Mouse (Mus musculus) CH12.LX (cell line): ENCODE measurements at regions not wholly inside any gene's neighbourhood (a gene's known extent, or its start where the extent isn't known, plus 50 kb on each side); places are given as distances from the start of the nearest gene placed in this dataset.

ENCODE experiments used
- DNase-seq: peaks from one replicate; pipeline ENCODE4 v3.0.0-alpha.2; 2013; ENCODE audit errors: extremely low read depth
- H3K27ac ChIP-seq: 2 replicates; pipeline ENCODE4 v1.5.1; 2012; ENCODE audit warnings: low read depth, mild to moderate bottlenecking, control low read depth, moderate library complexity; ENCODE audit not compliant: insufficient read depth
- H3K27me3 ChIP-seq: replicated peaks from 2 replicates; pipeline ENCODE3; 2012; ENCODE audit warnings: inconsistent platforms
- H3K36me3 ChIP-seq, 2 experiments: replicated peaks in 1 of 2; 2 replicates each; pipeline versions ENCODE3 to v1.6.1; 2012; ENCODE audit warnings: inconsistent platforms in 1 of 2, low read length in 1 of 2, mild to moderate bottlenecking in 1 of 2, mixed read lengths in 1 of 2, moderate library complexity in 1 of 2; ENCODE audit not compliant: control insufficient read depth in 1 of 2, insufficient read depth in 1 of 2
- H3K4me1 ChIP-seq, 2 experiments: 2 replicates each; pipeline ENCODE4 v1.6.1; 2012; ENCODE audit warnings: inconsistent platforms in 1 of 2, moderate library complexity in 1 of 2; ENCODE audit not compliant: insufficient read depth in 2 of 2, control insufficient read depth in 1 of 2
- H3K4me2 ChIP-seq: 2 replicates; pipeline ENCODE4 v1.6.1; 2012; ENCODE audit warnings: low read depth, mild to moderate bottlenecking, control low read depth; ENCODE audit not compliant: poor library complexity, insufficient read depth, severe bottlenecking
- H3K4me3 ChIP-seq, 3 experiments: fragments of 150-350 bp in 1 of 3; sonication (generic) in 1 of 3; replicated peaks in 1 of 3; 2 replicates each; pipeline versions ENCODE3 to v1.5.1; 2011 to 2012; ENCODE audit warnings: low read depth in 2 of 3, low read length in 2 of 3, mild to moderate bottlenecking in 2 of 3, moderate library complexity in 2 of 3, control low read depth in 1 of 3, improper control_type of control experiment in 1 of 3, inconsistent platforms in 1 of 3, mixed read lengths in 1 of 3; ENCODE audit not compliant: poor library complexity in 1 of 3
- H3K79me2 ChIP-seq: replicated peaks from 2 replicates; pipeline ENCODE4 v1.6.1; 2012; ENCODE audit warnings: mild to moderate bottlenecking, moderate library complexity; ENCODE audit not compliant: control insufficient read depth, poor library complexity, insufficient read depth, severe bottlenecking; ENCODE audit errors: extremely low read depth
- H3K9ac ChIP-seq: 2 replicates; pipeline ENCODE4 v1.6.1; 2012; ENCODE audit warnings: low read depth, mild to moderate bottlenecking, control low read depth, moderate library complexity; ENCODE audit not compliant: insufficient read depth
- H3K9me3 ChIP-seq: replicated peaks from 2 replicates; pipeline ENCODE3; 2012; ENCODE audit warnings: low read length, inconsistent platforms, mixed read lengths
- CHD2 ChIP-seq: IDR thresholded peaks from 2 replicates; pipeline ENCODE4 v1.6.1; 2011; ENCODE audit warnings: low read length, improper control_type of control experiment
- CTCF ChIP-seq, 2 experiments: IDR thresholded peaks in 1 of 2; conservative IDR thresholded peaks in 1 of 2; 2 replicates each; pipeline ENCODE4 v1.5.1; 2011 to 2012; ENCODE audit warnings: low read depth in 2 of 2, low read length in 2 of 2, improper control_type of control experiment in 1 of 2, inconsistent platforms in 1 of 2, mild to moderate bottlenecking in 1 of 2, moderate library complexity in 1 of 2
- E2F4 ChIP-seq: IDR thresholded peaks from 2 replicates; pipeline ENCODE4 v1.6.1; 2011; ENCODE audit warnings: low read depth, low read length, improper control_type of control experiment; ENCODE audit not compliant: insufficient replicate concordance
- HCFC1 ChIP-seq: IDR thresholded peaks from 2 replicates; pipeline ENCODE4 v1.6.1; 2012; ENCODE audit warnings: low read depth, mild to moderate bottlenecking, inconsistent platforms, low read length, improper control_type of control experiment
- IRF4 ChIP-seq: IDR thresholded peaks from 2 replicates; pipeline ENCODE4 v1.6.1; 2014; ENCODE audit warnings: low read depth, mild to moderate bottlenecking, inconsistent platforms, low read length, improper control_type of control experiment
- JUN ChIP-seq: IDR thresholded peaks from 2 replicates; pipeline ENCODE4 v1.6.1; 2011; ENCODE audit warnings: low read depth, mild to moderate bottlenecking, low read length, improper control_type of control experiment, moderate library complexity; ENCODE audit not compliant: insufficient read depth
- KAT2A ChIP-seq: IDR thresholded peaks from 2 replicates; pipeline ENCODE4 v1.6.1; 2012; ENCODE audit warnings: low read length, improper control_type of control experiment, inconsistent platforms; ENCODE audit not compliant: insufficient replicate concordance
- MAZ ChIP-seq: IDR thresholded peaks from 2 replicates; pipeline ENCODE4 v1.6.1; 2012; ENCODE audit warnings: low read depth, mild to moderate bottlenecking, inconsistent platforms, low read length, improper control_type of control experiment, moderate library complexity
- MXI1 ChIP-seq: IDR thresholded peaks from 2 replicates; pipeline ENCODE4 v1.6.1; 2011; ENCODE audit warnings: mild to moderate bottlenecking, low read depth, low read length, improper control_type of control experiment
- POLR2A ChIP-seq: IDR thresholded peaks from 2 replicates; pipeline ENCODE4 v1.6.1; 2011; ENCODE audit warnings: low read depth, mild to moderate bottlenecking, improper control_type of control experiment, low read length
- RCOR1 ChIP-seq: conservative IDR thresholded peaks from 2 replicates; pipeline ENCODE4 v1.6.1; 2012; ENCODE audit warnings: low read depth, mild to moderate bottlenecking, inconsistent platforms, low read length, improper control_type of control experiment
- SIN3A ChIP-seq: IDR thresholded peaks from 2 replicates; pipeline ENCODE4 v1.6.1; 2012; ENCODE audit warnings: low read length, improper control_type of control experiment, inconsistent platforms
- TCF12 ChIP-seq: IDR thresholded peaks from 2 replicates; pipeline ENCODE4 v1.6.1; 2014; ENCODE audit warnings: low read depth, mild to moderate bottlenecking, inconsistent platforms, low read length, improper control_type of control experiment
- USF1 ChIP-seq: IDR thresholded peaks from 2 replicates; pipeline ENCODE4 v1.6.1; 2014; ENCODE audit warnings: low read depth, mild to moderate bottlenecking, inconsistent platforms, low read length, improper control_type of control experiment
- ZKSCAN1 ChIP-seq: IDR thresholded peaks from 2 replicates; pipeline ENCODE4 v1.6.1; 2012; ENCODE audit warnings: low read depth, inconsistent platforms, low read length, improper control_type of control experiment, borderline replicate concordance
- ZNF384 ChIP-seq: IDR thresholded peaks from 2 replicates; pipeline ENCODE4 v1.6.1; 2012; ENCODE audit warnings: low read depth, low read length, improper control_type of control experiment, inconsistent platforms
- dilution Hi-C: fragments of 300-500 bp; cut with MboI; formaldehyde crosslinking; loops from 2 replicates; pipeline ENCODE4 v1.14.3; 2020; ENCODE audit warnings: low sequenced_read_pairs; ENCODE audit not compliant: extremely low pct_unique_long_range_greater_than_20kb, extremely low pct_ligation_motif_present
- in situ Hi-C: fragments of 300-500 bp; cut with MboI; formaldehyde crosslinking; loops from 3 replicates; pipeline ENCODE4 v1.14.3; 2019; ENCODE audit warnings: low sequenced_read_pairs, low pct_ligation_motif_present, low pct_unique_long_range_greater_than_20kb, mixed read lengths

GRCm38 (mm10) chr5:52982741-52983140, 55.1 kb upstream of the Slc34a2 start:
- no peaks in the 10 kb centered on the region for H3K36me3 ChIP-seq
- in situ Hi-C loops = no loop called here
- dilution Hi-C loops = no loop called here
- DNase-seq = no peak
- H3K27me3 ChIP-seq = no peaks in the 10 kb centered on the region
- no peak overlapping the region for H3K27ac ChIP-seq
- H3K4me1 ChIP-seq = peaks cover 2 to 11% of the 10 kb centered on the region in 2 experiments; a peak in 2 of 4 replicates
- no peak overlapping the region for H3K4me2 ChIP-seq
- no peak overlapping the region for H3K9ac ChIP-seq
- TF ChIP-seq ZKSCAN1 (no peak), E2F4 (no peak), JUN (no peak), CTCF (conservative IDR thresholded peaks at IDR 0.05 in 1 of 2, IDR thresholded peaks at IDR 0.05 in 1 of 2; ENCODE audit: low read depth in 2 of 2, low read length in 2 of 2) (no peak), TCF12 (no peak), SIN3A (no peak), POLR2A (no peak), RCOR1 (no peak), IRF4 (no peak), CHD2 (no peak), ZNF384 (no peak), USF1 (no peak), KAT2A (no peak), MAZ (no peak), MXI1 (no peak), HCFC1 (no peak)
- no peaks in the 10 kb centered on the region for H3K79me2 ChIP-seq
- H3K9me3 ChIP-seq = peaks cover 9% of the 10 kb centered on the region
- no peak overlapping the region for H3K4me3 ChIP-seq
